Mouse (Mus musculus) myocyte (in vitro differentiated cells): ENCODE results near the gene Etv6.

ENCODE experiments used
- MYOG ChIP-seq, 3 experiments: IDR thresholded peaks; one replicate each; pipeline ENCODE4 v1.6.1; 2011; ENCODE audit warnings: control low read depth in 2 of 3, low read depth in 2 of 3, mild to moderate bottlenecking in 2 of 3; ENCODE audit not compliant: insufficient read length in 2 of 3, control insufficient read depth in 1 of 3, insufficient read depth in 1 of 3
- POLR2A ChIP-seq: IDR thresholded peaks from one replicate; pipeline ENCODE4 v1.6.1; 2011; ENCODE audit warnings: low read depth, mild to moderate bottlenecking, control low read depth, moderate library complexity; ENCODE audit not compliant: insufficient read length
- REST ChIP-seq: IDR thresholded peaks from one replicate; pipeline ENCODE4 v1.6.1; 2011; ENCODE audit warnings: mild to moderate bottlenecking, control low read depth, moderate library complexity; ENCODE audit not compliant: insufficient read depth, insufficient read length
- TCF12 ChIP-seq: IDR thresholded peaks from one replicate; pipeline ENCODE4 v1.6.1; 2011; ENCODE audit warnings: mild to moderate bottlenecking, control low read depth; ENCODE audit not compliant: poor library complexity, insufficient read depth, severe bottlenecking
- USF1 ChIP-seq: IDR thresholded peaks from one replicate; pipeline ENCODE4 v1.6.1; 2011; ENCODE audit warnings: low read depth, mild to moderate bottlenecking, control low read depth, moderate library complexity

GRCm38 (mm10) chr6:134183592-134184342, 148.3 kb downstream of the Etv6 start:
- TF ChIP-seq POLR2A, result no peak
- TF ChIP-seq MYOG (IDR thresholded peaks at IDR 0.05; ENCODE audit: control insufficient read depth in 1 of 3, insufficient read depth in 1 of 3, insufficient read length in 2 of 3, low read depth in 2 of 3), result no peak
- no peak for TF ChIP-seq TCF12
- TF ChIP-seq REST, result no peak
- no peak for TF ChIP-seq USF1
